Mouse (Mus musculus): ENCODE data around the gene Mrpl12.

Gene Mrpl12

GRCm38 (mm10) chr11:120484265-120484981 is at the start of gene Mrpl12:
Gene Mrpl12 (plus strand): TSS chr11:120484613.
- peak; percentile 97 for DNase-seq (ENCODE audit: low read depth)

GRCm38 (mm10) chr11:120437152-120437856 is 47.1 kb upstream of the Mrpl12 start, which contains the start of gene Nploc4:
Gene Nploc4 (minus strand): TSS chr11:120437708.
- peak; percentile 93 for DNase-seq (ENCODE audit: low read depth)

DNA sequence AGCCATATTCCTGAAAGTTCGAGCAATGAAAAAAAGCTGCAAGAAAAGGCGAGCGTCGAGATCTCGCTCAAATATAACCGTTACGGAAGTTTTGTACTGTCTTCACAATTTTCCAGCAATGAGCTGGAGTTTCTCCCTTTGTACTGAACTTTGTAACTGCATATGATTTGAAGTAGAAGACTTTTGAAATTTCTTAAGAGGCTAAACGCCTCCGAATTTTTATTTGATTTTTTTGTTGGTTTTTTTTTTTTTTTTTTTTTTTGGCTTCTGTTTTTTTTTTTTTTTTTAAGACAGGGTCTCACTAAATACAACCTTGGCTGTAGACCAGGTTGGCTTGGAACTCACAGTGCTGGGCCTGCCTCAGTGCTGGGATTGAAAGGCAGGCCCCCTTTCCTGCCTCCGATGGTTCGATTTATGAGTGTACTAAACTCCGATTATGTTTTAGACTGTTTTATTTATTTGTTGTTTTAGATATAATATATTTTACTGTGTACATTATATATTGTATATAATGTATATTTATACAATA is 46.5 kb upstream of the Mrpl12 start:
- peak; percentile 57 for DNase-seq (ENCODE audit: low read depth)

DNA sequence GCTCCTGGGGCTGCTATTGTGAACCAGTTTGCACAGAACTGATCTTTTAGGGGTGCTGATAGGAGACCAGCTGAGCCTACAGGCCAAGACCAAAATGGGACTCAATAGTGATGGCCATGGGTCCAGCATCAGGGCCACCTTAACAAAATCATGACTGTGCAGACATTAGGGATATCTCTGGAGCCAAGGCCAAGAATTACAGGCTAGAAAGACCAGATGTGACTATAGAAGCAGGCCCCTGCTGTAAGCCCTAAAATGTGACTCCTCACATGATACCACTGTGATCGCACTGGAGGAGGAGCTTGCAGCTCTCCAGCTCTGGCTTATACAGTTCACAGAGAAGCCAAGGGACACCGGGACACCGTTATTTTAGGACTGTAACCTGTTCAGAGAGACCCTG is 42.1 kb upstream of the Mrpl12 start, which contains the start of gene Tspan10:
Gene Tspan10, plus strand, starts transcription at position 301 of the 400 bp plus-strand sequence.
- DNase-seq (ENCODE audit: low read depth) = no peak

DNA sequence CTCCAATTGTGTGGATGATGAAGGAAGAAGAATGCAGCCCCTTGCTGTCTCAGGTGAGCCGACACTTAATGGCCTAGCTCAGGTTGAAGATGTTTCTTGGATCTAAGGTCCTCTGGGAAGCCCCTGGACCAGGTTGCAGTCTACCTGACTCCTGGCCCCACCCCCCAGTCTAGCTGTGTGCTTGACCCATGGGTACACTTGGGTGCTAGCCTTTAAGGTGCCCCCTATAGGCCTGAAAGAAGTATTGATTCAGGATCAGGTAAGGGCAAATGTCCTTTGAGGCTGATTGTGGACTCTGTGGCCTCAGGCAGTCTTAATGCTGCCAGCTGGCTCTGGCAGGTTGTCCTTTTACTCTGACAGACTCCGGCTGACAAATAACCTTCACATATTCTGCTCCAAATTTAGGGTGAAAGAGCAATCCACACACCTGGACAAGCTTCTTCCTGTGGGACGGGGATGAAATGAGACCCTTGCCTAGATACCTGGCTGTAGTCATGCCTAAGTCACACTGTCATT is 41.6 kb upstream of the Mrpl12 start:
- DNase-seq (ENCODE audit: low read depth) = no peak

GRCm38 (mm10) chr11:120444106-120444505 is 40.3 kb upstream of the Mrpl12 start:
- DNase-seq (ENCODE audit: low read depth) = no peak

GRCm38 (mm10) chr11:120445475-120445874 is 38.9 kb upstream of the Mrpl12 start:
- no peak for DNase-seq (ENCODE audit: low read depth)

DNA sequence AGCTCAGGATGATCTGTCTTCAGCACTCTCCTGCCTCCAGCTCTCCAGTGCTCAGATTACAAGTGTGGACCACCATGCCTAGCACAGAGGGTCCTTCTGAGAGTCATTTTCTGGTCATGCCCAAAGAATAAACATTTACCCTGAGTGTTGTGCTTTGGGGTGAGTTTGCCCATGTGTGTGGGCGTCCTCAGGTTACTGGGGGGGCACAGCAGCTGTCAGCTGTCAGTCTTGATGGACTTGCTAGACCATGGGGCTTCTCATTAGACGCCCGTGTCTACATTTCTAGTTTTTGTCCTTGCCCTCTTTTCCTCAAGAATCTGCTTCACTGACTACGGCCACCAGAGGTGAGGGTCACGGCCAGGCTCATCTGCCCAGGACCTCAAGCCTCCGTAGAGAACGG is 37.2 kb upstream of the Mrpl12 start:
- no peak for DNase-seq (ENCODE audit: low read depth)

DNA sequence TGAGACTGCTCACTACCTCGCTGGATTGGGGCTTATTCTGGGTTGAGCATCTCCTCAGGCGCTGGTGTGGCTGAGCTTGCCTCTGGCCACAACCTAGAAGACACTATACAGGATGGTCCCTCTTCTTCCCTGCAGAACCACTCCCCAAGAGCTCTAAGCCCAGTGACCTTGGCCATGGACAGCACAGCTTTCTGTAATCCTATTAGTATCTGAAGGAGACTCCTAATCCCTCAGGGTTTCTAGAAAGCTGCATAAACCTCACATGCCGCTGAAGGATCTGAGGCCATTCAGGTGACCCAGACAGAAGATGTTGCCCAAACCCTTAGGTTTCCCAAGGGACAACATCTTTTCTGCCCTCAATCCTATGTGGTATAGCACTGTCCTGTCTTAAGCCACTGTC is 32.2 kb upstream of the Mrpl12 start:
- no peak for DNase-seq (ENCODE audit: low read depth)

- DNase-seq (ENCODE audit: low read depth) = no peak
Measured at GRCm38 (mm10) chr11:120453306-120453705, 31.1 kb upstream of the Mrpl12 start, which contains the start of gene Pde6g. Gene Pde6g (minus strand): TSS chr11:120453500.

DNA sequence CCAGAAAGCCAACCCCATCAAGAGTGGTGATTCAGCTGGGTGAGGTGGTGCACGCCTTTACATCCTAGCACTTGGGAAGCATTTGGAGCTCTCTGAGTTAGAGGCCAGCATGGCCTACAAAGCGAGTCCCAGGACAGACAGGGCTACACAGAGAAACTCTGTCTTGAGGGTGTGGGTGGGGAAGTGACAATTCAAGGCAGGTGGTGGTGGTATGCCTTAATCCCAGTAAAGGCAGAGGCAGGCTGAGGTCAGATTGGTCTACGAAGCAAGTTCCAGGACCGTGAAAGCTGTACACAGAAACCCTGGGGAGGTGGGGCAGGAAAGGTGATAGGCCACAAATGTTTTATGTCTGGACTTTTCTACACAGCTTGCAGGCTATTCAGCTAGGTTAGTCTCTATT is 29.4 kb upstream of the Mrpl12 start:
- DNase-seq (ENCODE audit: low read depth) = no peak

GRCm38 (mm10) chr11:120455413-120455812 is 29.0 kb upstream of the Mrpl12 start:
- no peak for DNase-seq (ENCODE audit: low read depth)

DNA sequence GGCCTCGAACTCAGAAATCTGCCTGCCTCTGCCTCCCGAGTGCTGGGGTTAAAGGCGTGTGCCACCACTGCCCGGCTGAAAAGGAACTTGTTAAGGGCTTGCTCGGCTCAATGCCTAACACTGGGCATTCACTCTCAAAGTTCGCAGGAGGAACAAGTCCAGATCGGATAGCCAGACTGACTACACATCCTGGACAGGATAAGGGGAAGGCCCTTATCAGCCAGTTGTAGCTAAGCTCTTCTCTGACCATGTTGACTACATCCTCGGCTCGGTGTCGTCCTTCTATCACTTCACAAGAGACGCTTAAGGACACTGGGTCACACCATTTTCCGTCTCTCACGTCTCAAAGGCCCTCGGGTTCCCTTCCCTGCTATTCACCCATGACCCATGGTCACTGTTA is 27.0 kb upstream of the Mrpl12 start:
- no peak for DNase-seq (ENCODE audit: low read depth)

DNA sequence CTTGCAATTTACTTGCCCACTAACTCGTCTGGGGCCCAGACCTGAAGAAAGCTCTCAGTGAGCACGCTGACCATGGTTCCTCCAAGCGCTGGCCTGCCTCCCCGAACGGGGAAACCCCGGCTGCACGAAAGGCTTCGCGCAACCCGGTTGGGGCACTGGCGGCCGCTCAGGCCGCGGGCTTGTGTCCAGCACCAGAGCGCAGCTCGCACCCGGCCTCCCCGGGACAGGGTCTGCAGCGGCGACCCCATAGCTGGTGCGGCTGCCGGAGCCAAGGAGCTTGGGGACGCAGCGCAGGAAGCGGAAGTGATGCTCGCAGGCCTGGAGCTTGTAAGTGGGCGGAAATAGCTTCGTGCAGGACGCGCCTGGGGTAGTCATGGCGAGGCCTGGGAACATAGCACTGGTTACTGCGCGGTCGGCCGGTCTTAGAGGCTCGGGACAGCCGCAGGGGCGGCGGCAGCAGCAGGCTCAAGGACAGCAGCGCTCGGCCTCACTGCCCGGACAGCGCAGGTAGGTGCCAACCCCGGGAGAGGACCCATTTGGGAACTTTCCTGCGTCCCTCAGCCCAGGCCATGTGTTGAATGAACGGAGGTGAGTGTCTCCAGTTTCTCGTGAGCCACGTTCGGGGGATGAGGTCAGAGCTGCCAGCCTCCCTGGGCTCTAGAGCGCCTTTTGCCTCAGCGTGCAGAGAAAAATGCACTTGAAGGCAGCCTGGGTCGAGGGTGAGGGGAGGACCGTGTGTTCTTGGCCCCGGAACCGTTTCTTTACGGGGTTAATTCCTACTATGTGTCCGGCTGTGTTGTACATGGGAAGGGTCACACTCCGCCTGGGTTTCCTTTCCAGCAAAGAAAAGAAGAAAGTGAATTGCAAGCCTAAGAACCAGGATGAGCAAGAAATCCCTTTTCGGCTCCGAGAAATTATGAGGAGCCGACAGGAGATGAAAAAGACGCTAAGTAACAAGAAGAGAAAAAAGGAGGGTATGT is 26.4 kb upstream of the Mrpl12 start, which contains the start of the genes Oxld1 and Ccdc137:
Gene Oxld1, minus strand, starts transcription at position 297 of the 980 bp plus-strand sequence.
Gene Ccdc137, plus strand, starts transcription at position 344 of the 980 bp plus-strand sequence.
- peak; percentile 86 for DNase-seq (ENCODE audit: low read depth)

DNA sequence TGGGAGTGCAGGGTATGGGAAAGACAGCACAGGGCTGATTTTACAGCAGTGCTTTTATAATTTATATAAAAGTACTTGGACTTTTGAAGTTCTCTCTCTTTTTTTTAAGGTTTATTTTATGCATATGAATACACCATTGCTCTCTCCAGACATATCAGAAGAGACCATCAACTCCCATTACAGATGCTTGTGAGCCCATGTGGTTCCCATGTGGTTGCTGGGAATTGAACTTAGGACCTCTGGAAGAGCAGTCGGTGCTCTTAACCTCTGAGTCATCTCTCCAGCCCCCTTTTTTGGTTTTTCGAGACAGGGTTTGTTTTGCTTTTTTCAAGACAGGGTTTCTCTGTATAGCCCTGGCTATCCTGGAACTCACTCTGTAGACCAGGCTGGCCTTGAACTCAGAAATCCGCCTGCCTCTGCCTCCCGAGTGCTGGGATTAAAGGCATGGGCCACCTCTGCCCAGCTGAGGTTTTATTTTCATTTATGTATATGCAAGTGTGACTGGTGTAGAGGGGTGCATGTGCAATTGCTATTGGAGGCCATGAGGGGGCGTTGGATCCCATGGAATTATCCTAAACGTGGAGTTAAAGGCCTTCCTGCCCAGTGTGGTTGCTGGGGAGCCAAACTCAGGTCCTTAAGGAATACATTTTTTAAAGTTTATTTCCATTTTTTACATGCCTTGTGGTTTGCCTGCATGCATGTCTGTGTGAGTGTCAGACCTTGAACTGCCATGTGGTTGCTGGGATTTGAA is 25.4 kb upstream of the Mrpl12 start:
- DNase-seq (ENCODE audit: low read depth) = peak; percentile 66

DNA sequence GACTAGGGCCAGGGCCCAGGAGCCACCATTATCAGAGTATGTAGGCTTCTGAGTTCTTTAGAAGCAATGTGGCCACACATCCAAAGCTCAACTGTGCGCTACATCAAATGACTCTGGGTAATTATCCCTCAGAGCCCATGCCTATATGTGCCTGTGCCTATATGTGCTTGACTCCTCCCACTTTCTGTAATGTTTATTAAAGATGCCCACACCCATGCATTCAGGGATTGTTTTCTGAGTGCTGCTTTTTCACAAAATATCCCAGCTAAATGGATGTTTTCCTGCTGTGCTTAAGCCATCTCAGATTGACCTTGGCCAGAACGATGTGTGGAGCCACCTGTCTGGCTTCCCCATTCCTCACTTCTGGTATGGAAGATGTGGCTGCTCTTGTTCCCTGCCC is 20.9 kb upstream of the Mrpl12 start:
- DNase-seq (ENCODE audit: low read depth) = no peak

DNA sequence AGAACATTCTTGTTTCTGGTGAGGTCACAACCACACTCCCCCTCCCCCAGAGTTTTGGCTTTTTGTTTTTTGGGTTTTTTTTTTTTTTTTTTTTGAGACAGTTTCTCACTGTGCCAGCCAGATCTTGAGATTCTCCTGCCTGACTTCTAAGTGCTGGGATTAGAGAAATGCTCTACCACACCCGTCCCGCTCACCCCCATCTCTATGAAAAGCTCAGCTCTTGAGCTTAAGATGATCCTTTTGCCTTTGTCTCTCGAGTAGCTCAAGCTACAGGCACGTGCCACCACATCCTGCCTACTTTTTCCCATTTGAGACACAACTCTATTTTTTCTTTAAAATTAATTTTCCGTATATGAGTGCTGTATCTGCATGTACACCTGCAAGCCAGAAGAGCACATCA is 20.0 kb upstream of the Mrpl12 start:
- no peak for DNase-seq (ENCODE audit: low read depth)

DNA sequence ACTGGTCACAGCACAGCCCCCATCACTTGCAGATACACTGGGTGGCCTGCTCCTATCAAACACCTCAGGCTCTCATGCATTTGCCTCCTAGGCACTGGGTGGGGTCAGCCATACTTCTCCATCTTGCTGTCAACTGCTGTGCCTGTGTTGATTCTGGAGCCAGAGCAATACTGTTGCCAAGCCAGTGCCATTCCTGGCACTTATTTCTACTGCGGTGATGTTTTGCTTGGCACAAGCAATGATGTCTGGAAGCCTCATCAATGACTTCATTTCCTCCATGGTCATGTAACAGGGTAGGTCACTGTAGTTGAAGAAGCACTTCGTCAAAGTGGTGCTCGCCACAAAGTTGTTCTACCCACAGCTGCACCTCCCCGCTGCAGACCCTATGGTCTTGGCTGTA is 18.9 kb upstream of the Mrpl12 start:
- DNase-seq (ENCODE audit: low read depth) = peak; percentile 25

DNA sequence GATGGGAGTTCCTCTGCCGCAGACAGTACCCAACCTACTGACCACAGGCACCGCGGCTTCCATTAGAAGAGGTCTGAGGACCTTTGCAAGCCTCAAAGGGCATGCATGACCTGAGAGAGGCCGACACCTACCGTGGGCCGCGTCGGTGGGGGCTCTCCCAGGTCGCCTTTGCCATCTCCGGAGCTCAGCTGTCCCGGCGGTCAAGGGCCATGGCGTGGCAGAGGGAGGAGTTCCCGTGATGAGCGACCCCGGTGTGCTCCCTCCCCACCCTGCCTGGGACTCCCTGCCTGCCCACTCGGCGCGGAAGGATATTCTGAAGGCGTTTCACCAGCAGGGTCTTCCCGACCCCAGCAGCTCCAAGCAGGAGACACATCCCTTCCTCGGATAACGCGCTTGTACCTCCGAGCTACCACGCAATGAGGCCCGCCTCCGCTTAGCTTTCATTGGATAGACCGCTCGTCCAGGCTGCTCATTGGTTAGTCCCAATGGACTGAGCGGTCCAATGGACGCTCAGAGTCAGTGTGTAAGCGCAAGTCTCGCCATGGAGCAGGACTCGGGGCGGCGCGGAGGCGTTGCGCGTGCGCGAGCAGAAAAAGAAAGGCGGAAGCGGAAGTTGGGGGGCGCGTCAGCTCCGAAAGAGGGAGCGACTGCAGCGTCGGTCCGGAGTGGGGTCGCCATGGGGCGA is 17.2 kb upstream of the Mrpl12 start, which contains the start of gene Arl16:
Gene Arl16, minus strand, starts transcription at position 557 of the 685 bp plus-strand sequence.
- DNase-seq (ENCODE audit: low read depth) = peak; percentile 98

- no peak for DNase-seq (ENCODE audit: low read depth)
Measured at GRCm38 (mm10) chr11:120467736-120468092, 16.7 kb upstream of the Mrpl12 start.

Data from NIH3T3 (cell line).